Mouse (Mus musculus) bone marrow, adult 2 months (tissue): ENCODE results near the gene Wdr81.

Experiments used
- CTCF ChIP-seq: fragments of 200-500 bp; IDR thresholded peaks from 2 replicates; pipeline ENCODE4 v1.5.1; 2011; ENCODE audit warnings: low read length, control low read depth; ENCODE audit not compliant: control insufficient read depth, insufficient read depth
- POLR2A ChIP-seq: fragments of 200-500 bp; IDR thresholded peaks from 2 replicates; pipeline ENCODE4 v1.6.1; 2011; ENCODE audit warnings: low read depth, mild to moderate bottlenecking, control low read depth, low read length, borderline replicate concordance; ENCODE audit not compliant: control insufficient read depth

GRCm38 (mm10) chr11:75459751-75460102 is 5.2 kb upstream of the Wdr81 start:
- TF ChIP-seq CTCF (no peak), POLR2A (no peak)
